1 mouse cellular context compared by ENCODE assay signal in the genomic region with DNA sequence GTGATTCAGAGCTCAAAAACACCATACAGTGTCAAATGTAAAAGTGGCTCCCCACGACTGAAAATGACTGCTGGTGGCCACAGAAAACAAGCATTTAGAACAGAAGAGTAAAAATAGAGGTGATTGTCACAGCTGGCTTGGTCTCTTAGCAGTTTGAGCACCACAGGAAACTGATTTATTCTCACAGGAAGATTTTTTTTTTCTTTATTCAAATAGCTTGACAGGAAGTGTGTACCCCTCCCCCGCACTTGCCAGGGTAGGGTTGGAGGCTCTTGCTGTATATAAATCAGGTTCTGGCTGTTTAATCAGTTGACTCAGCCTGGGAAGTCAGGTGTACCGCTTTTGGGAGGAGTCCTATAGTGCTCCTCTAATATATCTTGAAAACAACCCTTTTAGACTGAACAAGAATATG.
TF ChIP-seq lines count a peak whose summit lies in the region.

No protein-coding gene starts in this region.

TF ChIP-seq in MEL, 35 proteins besides CTCF, POLR2A, EP300 and RAD21:
- TF ChIP-seq MAX (IDR thresholded peaks at IDR 0.05; ENCODE audit: low read length) (no peak), MXI1 (IDR thresholded peaks at IDR 0.05; ENCODE audit: low read depth, low read length) (no peak), CHD1 (IDR thresholded peaks at IDR 0.05; ENCODE audit: low read depth, low read length) (no peak), ELF1 (IDR thresholded peaks at IDR 0.05; ENCODE audit: low read depth, low read length) (peak; percentile 55; the same call in 1 of the 2 replicates), RCOR1 (IDR thresholded peaks at IDR 0.05; ENCODE audit: low read depth, low read length) (peak; percentile 59; the same call in 1 of the 2 replicates), POLR2AphosphoS5 (IDR thresholded peaks at IDR 0.05; ENCODE audit: borderline replicate concordance, low read depth, low read length) (no peak), ZNF384 (IDR thresholded peaks at IDR 0.05; ENCODE audit: low read depth, low read length) (peak; percentile 90), KAT2A (conservative IDR thresholded peaks at IDR 0.05; ENCODE audit: low read depth, low read length) (no peak), ETS1 (IDR thresholded peaks at IDR 0.05; ENCODE audit: low read depth, low read length) (peak; percentile 44), GABPA (IDR thresholded peaks at IDR 0.05; ENCODE audit: low read depth, low read length) (no peak)
